Mouse (Mus musculus): ENCODE measurements around the gene Tlk2.

GRCm38 (mm10) chr11:105153068-105153833 is 25.4 kb upstream of the Tlk2 start:
- TF ChIP-seq POLR2A (IDR thresholded peaks at IDR 0.05; ENCODE audit: low read depth, low read length), result no peak
- no peak for TF ChIP-seq CTCF (IDR thresholded peaks at IDR 0.05; ENCODE audit: borderline replicate concordance, insufficient read depth, low read length)
